Mouse (Mus musculus): Measurements from ENCODE around the gene Fam47e. TPM values are rescaled to one million over a fixed set of nuclear protein-coding genes. Genes with fewer than 3 reads are reported as not detected.

The Fam47e gene
- total and polyA plus RNA-seq, 2 experiments from 2014 or later: 1.5 to 1.9 TPM

GRCm38 (mm10) chr5:92560201-92560600 is 5.3 kb downstream of the Fam47e start:
- WGBS: 69% methylated on average over 2 of the region's 2 CpGs
- H3K9me3 ChIP-seq (ENCODE audit: low read length): no peaks in the 10 kb centered on the region

GRCm38 (mm10) chr5:92562002-92562401 is 7.1 kb downstream of the Fam47e start:
- no peak for ATAC-seq
- no peak overlapping the region for H3K27ac ChIP-seq
- no peaks in the 10 kb centered on the region for H3K36me3 ChIP-seq (ENCODE audit: insufficient read depth, low read length)
- no peak overlapping the region for H3K4me3 ChIP-seq (ENCODE audit: low read length)
- WGBS: 69% methylated on average over 13 of the region's 13 CpGs
- DNase-seq (ENCODE audit: low spot score): no peak
- no peaks in the 10 kb centered on the region for H3K4me1 ChIP-seq (ENCODE audit: insufficient read depth, low read length)
- H3K4me2 ChIP-seq (ENCODE audit: low read depth, low read length): no peak overlapping the region
- H3K27me3 ChIP-seq (ENCODE audit: insufficient read depth, low read length): no peaks in the 10 kb centered on the region
- no peaks in the 10 kb centered on the region for H3K9me3 ChIP-seq (ENCODE audit: low read length)
- TF ChIP-seq CTCF (IDR thresholded peaks at IDR 0.05; ENCODE audit: low read depth): no peak
- no peak overlapping the region for H3K9ac ChIP-seq (replicated peaks; ENCODE audit: low read length)

More at GRCm38 (mm10) chr5:92560201-92560600, 5.3 kb downstream of the Fam47e start:
- H3K4me1 ChIP-seq (ENCODE audit: insufficient read depth, low read length): no peaks in the 10 kb centered on the region
- H3K9ac ChIP-seq (replicated peaks; ENCODE audit: low read length): no peak overlapping the region
- H3K27ac ChIP-seq: no peak overlapping the region
- ATAC-seq (no peak), DNase-seq (ENCODE audit: low spot score) (no peak)
- no peaks in the 10 kb centered on the region for H3K27me3 ChIP-seq (ENCODE audit: insufficient read depth, low read length)
- TF ChIP-seq CTCF (IDR thresholded peaks at IDR 0.05; ENCODE audit: low read depth): no peak
- no peak overlapping the region for H3K4me3 ChIP-seq (ENCODE audit: low read length)
- H3K36me3 ChIP-seq (ENCODE audit: insufficient read depth, low read length): no peaks in the 10 kb centered on the region
- H3K4me2 ChIP-seq (ENCODE audit: low read depth, low read length): no peak overlapping the region

- H3K9me3 ChIP-seq (ENCODE audit: low read length): no peaks in the 10 kb centered on the region
- no peak overlapping the region for H3K4me3 ChIP-seq (ENCODE audit: low read length)
- no peaks in the 10 kb centered on the region for H3K27me3 ChIP-seq (ENCODE audit: insufficient read depth, low read length)
- DNase-seq (ENCODE audit: low spot score) (no peak), ATAC-seq (no peak)
- 86% methylated on average over 4 of the region's 4 CpGs for WGBS
- no peak for TF ChIP-seq CTCF (IDR thresholded peaks at IDR 0.05; ENCODE audit: low read depth)
- H3K4me1 ChIP-seq (ENCODE audit: insufficient read depth, low read length): no peaks in the 10 kb centered on the region
- H3K36me3 ChIP-seq (ENCODE audit: insufficient read depth, low read length): no peaks in the 10 kb centered on the region
- no peak overlapping the region for H3K27ac ChIP-seq
- no peak overlapping the region for H3K4me2 ChIP-seq (ENCODE audit: low read depth, low read length)
- H3K9ac ChIP-seq (replicated peaks; ENCODE audit: low read length): no peak overlapping the region
These were observed 16.4 kb downstream of the Fam47e start for GRCm38 (mm10) chr5:92571232-92571631.

GRCm38 (mm10) chr5:92579559-92579958 is 24.7 kb downstream of the Fam47e start:
- Histone ChIP-seq H3K4me3 (ENCODE audit: low read length) (no peak overlapping the region), H3K27ac (no peak overlapping the region), H3K4me1 (ENCODE audit: insufficient read depth, low read length) (no peaks in the 10 kb centered on the region), H3K9me3 (ENCODE audit: low read length) (no peaks in the 10 kb centered on the region), H3K9ac (replicated peaks; ENCODE audit: low read length) (no peak overlapping the region), H3K4me2 (ENCODE audit: low read depth, low read length) (no peak overlapping the region), H3K36me3 (ENCODE audit: insufficient read depth, low read length) (no peaks in the 10 kb centered on the region), H3K27me3 (ENCODE audit: insufficient read depth, low read length) (no peaks in the 10 kb centered on the region)
- no peak for ATAC-seq
- WGBS: 88% methylated on average over 14 of the region's 14 CpGs
- TF ChIP-seq CTCF (IDR thresholded peaks at IDR 0.05; ENCODE audit: low read depth): no peak
- no peak for DNase-seq (ENCODE audit: low spot score)

- ATAC-seq (no peak), DNase-seq (ENCODE audit: low spot score) (no peak)
- no peak overlapping the region for H3K4me3 ChIP-seq (ENCODE audit: low read length)
- H3K4me2 ChIP-seq (ENCODE audit: low read depth, low read length): no peak overlapping the region
- no peaks in the 10 kb centered on the region for H3K36me3 ChIP-seq (ENCODE audit: insufficient read depth, low read length)
- no peaks in the 10 kb centered on the region for H3K9me3 ChIP-seq (ENCODE audit: low read length)
- no peak overlapping the region for H3K27ac ChIP-seq
- H3K4me1 ChIP-seq (ENCODE audit: insufficient read depth, low read length): no peaks in the 10 kb centered on the region
- no peaks in the 10 kb centered on the region for H3K27me3 ChIP-seq (ENCODE audit: insufficient read depth, low read length)
- WGBS: 53% methylated on average over 10 of the region's 10 CpGs
- H3K9ac ChIP-seq (replicated peaks; ENCODE audit: low read length): no peak overlapping the region
- TF ChIP-seq CTCF (IDR thresholded peaks at IDR 0.05; ENCODE audit: low read depth): no peak
These were observed 31.1 kb downstream of the Fam47e start for GRCm38 (mm10) chr5:92585932-92586331.

GRCm38 (mm10) chr5:92595026-92595425 is 40.2 kb downstream of the Fam47e start:
- no peak overlapping the region for H3K4me3 ChIP-seq (ENCODE audit: low read length)
- no peak for TF ChIP-seq CTCF (IDR thresholded peaks at IDR 0.05; ENCODE audit: low read depth)
- WGBS: 82% methylated on average over 5 of the region's 5 CpGs
- DNase-seq (ENCODE audit: low spot score) (no peak), ATAC-seq (no peak)
- no peak overlapping the region for H3K27ac ChIP-seq
- H3K4me1 ChIP-seq (ENCODE audit: insufficient read depth, low read length): no peaks in the 10 kb centered on the region
- H3K9me3 ChIP-seq (ENCODE audit: low read length): no peaks in the 10 kb centered on the region
- H3K4me2 ChIP-seq (ENCODE audit: low read depth, low read length): no peak overlapping the region
- no peaks in the 10 kb centered on the region for H3K27me3 ChIP-seq (ENCODE audit: insufficient read depth, low read length)
- no peak overlapping the region for H3K9ac ChIP-seq (replicated peaks; ENCODE audit: low read length)
- H3K36me3 ChIP-seq (ENCODE audit: insufficient read depth, low read length): no peaks in the 10 kb centered on the region

GRCm38 (mm10) chr5:92596865-92597264 is 42.0 kb downstream of the Fam47e start:
- no peaks in the 10 kb centered on the region for H3K27me3 ChIP-seq (ENCODE audit: insufficient read depth, low read length)
- DNase-seq (ENCODE audit: low spot score) (no peak), ATAC-seq (no peak)
- H3K4me3 ChIP-seq (ENCODE audit: low read length): no peak overlapping the region
- H3K4me2 ChIP-seq (ENCODE audit: low read depth, low read length): no peak overlapping the region
- H3K9ac ChIP-seq (replicated peaks; ENCODE audit: low read length): no peak overlapping the region
- 90% methylated on average over 8 of the region's 8 CpGs for WGBS
- H3K4me1 ChIP-seq (ENCODE audit: insufficient read depth, low read length): no peaks in the 10 kb centered on the region
- H3K36me3 ChIP-seq (ENCODE audit: insufficient read depth, low read length): no peaks in the 10 kb centered on the region
- H3K9me3 ChIP-seq (ENCODE audit: low read length): no peaks in the 10 kb centered on the region
- no peak for TF ChIP-seq CTCF (IDR thresholded peaks at IDR 0.05; ENCODE audit: low read depth)
- no peak overlapping the region for H3K27ac ChIP-seq

All from hindbrain, postnatal 0 days (tissue).